Mouse (Mus musculus): ENCODE measurements at regions not wholly inside any gene's neighbourhood (a gene's known extent, or its start where the extent isn't known, plus 50 kb on each side); places are given as distances from the start of the nearest gene placed in this dataset.
"Not testable (repeated sequence)": the region's sequence is repeated elsewhere in the genome, so short reads cannot be mapped to it uniquely, and the experiment has no call there.

DNA sequence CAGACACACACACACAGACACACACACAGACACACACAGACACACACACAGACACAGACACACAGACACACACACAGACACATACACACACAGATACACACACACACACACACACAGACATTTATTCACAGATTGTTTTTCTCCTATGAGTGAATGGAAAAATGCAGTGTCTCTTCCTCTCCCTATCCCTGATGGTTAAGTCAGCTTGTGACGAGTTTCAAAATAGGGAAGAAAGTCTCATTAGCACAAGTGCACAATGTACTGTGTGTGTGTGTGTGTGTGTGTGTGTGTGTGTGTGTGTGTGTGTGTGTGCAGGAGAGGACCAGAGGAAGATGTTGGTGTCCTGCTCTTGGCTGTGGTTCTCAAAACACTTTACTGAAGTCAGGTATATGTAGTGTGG is 140.3 kb upstream of the 1700056E22Rik start:
- not testable (repeated sequence) for TF ChIP-seq TCF12 (IDR thresholded peaks at IDR 0.05; ENCODE audit: low read depth, low read length); CTCF (IDR thresholded peaks at IDR 0.05 in 2 of 3, conservative IDR thresholded peaks at IDR 0.05 in 1 of 3; ENCODE audit: control insufficient read depth in 1 of 3, insufficient read depth in 1 of 3, low read depth in 2 of 3, low read length in 3 of 3, poor library complexity in 1 of 3, severe bottlenecking in 1 of 3); POLR2A (IDR thresholded peaks at IDR 0.05; ENCODE audit: control insufficient read depth in 1 of 2, insufficient read depth in 1 of 2, low read depth in 1 of 2, low read length in 2 of 2, poor library complexity in 1 of 2)

All from MEL (cell line).